ENCODE assay signal across 27 mouse cellular contexts in the genomic region with DNA sequence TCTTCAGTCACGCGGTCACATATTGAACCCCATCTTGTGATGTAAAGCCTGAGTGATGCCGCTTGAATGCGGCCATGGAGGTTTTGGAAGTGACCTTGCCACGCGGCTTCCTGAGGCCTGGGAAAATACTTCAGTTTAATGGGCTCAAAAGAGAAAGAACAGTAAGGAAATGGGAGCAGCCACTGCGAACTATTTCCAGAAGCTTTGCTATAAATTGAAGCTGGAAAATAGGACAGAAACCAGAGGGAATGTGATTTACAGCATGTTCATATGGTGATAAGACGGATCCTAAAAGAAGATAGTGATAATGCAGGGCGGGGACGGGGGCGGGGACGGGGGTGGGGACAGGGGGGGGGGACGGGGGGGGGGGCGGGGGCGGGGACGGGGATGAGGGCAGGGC. TPM values are rescaled to one million over a fixed set of nuclear protein-coding genes. Genes with fewer than 3 reads are reported as not detected.
DNase-seq lines count a peak whose midpoint lies in the region; ATAC-seq and TF ChIP-seq lines count a peak whose summit lies in the region.
"Had no signal": no experiment of that assay in that cellular context is flagged by ENCODE, and none has a peak within 500 bp of the region (broad histone marks: within the 10 kb centered on the region; RNA-seq: fewer than 3 reads in every experiment).

No protein-coding gene starts in this region.

- WGBS in hindbrain, embryonic 12.5 days: 84% methylated on average over 9 of the region's 16 CpGs

- intact Hi-C loops in left cerebral cortex, adult 2 months (cut with DNase I): no loop called here
- intact Hi-C loops in left cerebral cortex, postnatal 10 days (cut with DNase I): no loop called here

- peak in 1 of 2 experiments; percentile 16 for DNase-seq in left cerebral cortex, adult 2 months (ENCODE audit: extremely low spot score in 1 of 2, low spot score in 2 of 2)
- DNase-seq in left cerebral cortex, postnatal 10 days (ENCODE audit: extremely low spot score in 1 of 2, low spot score in 2 of 2): no peak
- DNase-seq in ES-CJ7 (ENCODE audit: low read depth, low spot score) (peak; percentile 25), R1 (ENCODE audit: low read depth, low spot score) (peak; percentile 27)
- DNase-seq: adrenal gland, adult 2 months; adrenal gland, postnatal 14 days; cerebellum, adult 11-12 months; cerebellum, adult 8-10 months; cerebellum, postnatal 10 days; cerebellum, postnatal 36 days; forebrain, postnatal 0 days; gastrocnemius, postnatal 25 days; heart, adult 18-20 months; heart, postnatal 10 days; heart, postnatal 36 days had no signal

- H3K27ac ChIP-seq in left cerebral cortex, adult 2 months: peak overlapping the region; percentile 68; the same call in 1 of the 2 replicates
- H3K27ac ChIP-seq in cortical plate, adult 2 months (ENCODE audit: insufficient read depth, low read length): peak overlapping the region; percentile 76; the same call in 1 of the 2 replicates
- H3K27ac ChIP-seq in hindbrain, embryonic 12.5 days: no peak overlapping the region
- H3K27ac ChIP-seq: heart, embryonic 15.5 days; hindbrain, embryonic 10.5 days; hindbrain, embryonic 15.5 days had no signal

- peaks cover 2% of the 10 kb centered on the region for H3K4me1 ChIP-seq in cortical plate, adult 2 months (ENCODE audit: control insufficient read depth, insufficient read depth, low read length)
- no peaks in the 10 kb centered on the region for H3K4me1 ChIP-seq in hindbrain, embryonic 12.5 days
- H3K4me1 ChIP-seq: heart, embryonic 12.5 days; heart, embryonic 15.5 days; hindbrain, embryonic 10.5 days; hindbrain, embryonic 15.5 days had no signal

- no peak for TF ChIP-seq CTCF in left cerebral cortex, adult 2 months (IDR thresholded peaks at IDR 0.05)
- TF ChIP-seq CTCF in cortical plate, adult 2 months (IDR thresholded peaks at IDR 0.05; ENCODE audit: extremely low read depth, insufficient read depth, low read length): no peak

- no peak overlapping the region for H3K9ac ChIP-seq in hindbrain, embryonic 12.5 days
- H3K9ac ChIP-seq: forebrain, postnatal 0 days; heart, embryonic 12.5 days; heart, embryonic 15.5 days; hindbrain, embryonic 15.5 days had no signal

- H3K27me3 ChIP-seq in hindbrain, embryonic 12.5 days: no peaks in the 10 kb centered on the region
- H3K27me3 ChIP-seq: heart, embryonic 12.5 days; heart, embryonic 15.5 days; hindbrain, embryonic 15.5 days had no signal

- no peak overlapping the region for H3K4me2 ChIP-seq in hindbrain, embryonic 12.5 days (replicated peaks)
- H3K4me2 ChIP-seq: heart, embryonic 12.5 days; heart, embryonic 15.5 days; hindbrain, embryonic 15.5 days had no signal

- no peak for ATAC-seq in hindbrain, embryonic 12.5 days (ENCODE audit: low FRiP score)
- no peak for ATAC-seq in erythroid progenitor cell, adult 5-6 weeks (replicated peaks; ENCODE audit: low FRiP score, poor library complexity, severe bottlenecking)
- ATAC-seq: CD4-positive, CD25-positive, alpha-beta regulatory T cell, adult 4 months; forebrain, embryonic 14.5 days; forebrain, postnatal 0 days; intestine, postnatal 0 days had no signal

- no peak overlapping the region for H3K4me3 ChIP-seq in left cerebral cortex, adult 2 months
- peak overlapping the region; percentile 26; the same call in 1 of the 2 replicates for H3K4me3 ChIP-seq in cortical plate, adult 2 months (ENCODE audit: insufficient read depth, low read length)
- no peak overlapping the region for H3K4me3 ChIP-seq in hindbrain, embryonic 12.5 days
- H3K4me3 ChIP-seq: heart, embryonic 12.5 days; heart, embryonic 15.5 days; hindbrain, embryonic 10.5 days; hindbrain, embryonic 15.5 days had no signal

- H3K9me3 ChIP-seq in hindbrain, embryonic 12.5 days (replicated peaks): no peaks in the 10 kb centered on the region
- H3K9me3 ChIP-seq: heart, embryonic 15.5 days; hindbrain, embryonic 10.5 days; hindbrain, embryonic 15.5 days had no signal

- no peaks in the 10 kb centered on the region for H3K36me3 ChIP-seq in hindbrain, embryonic 12.5 days
- H3K36me3 ChIP-seq: heart, embryonic 12.5 days; heart, embryonic 15.5 days; hindbrain, embryonic 10.5 days; hindbrain, embryonic 15.5 days had no signal

- TF ChIP-seq POLR2A in cortical plate, adult 2 months (IDR thresholded peaks at IDR 0.05; ENCODE audit: extremely low read depth, insufficient read depth, low read length): no peak

RNA-seq across cellular contexts. Expression of gene Trpc4, which starts 52.7 kb away (rescaled TPM):
- total RNA-seq in left cerebral cortex, adult 2 months (2021): 10 to 100 TPM; 20.8 to 22.8 TPM
- 10 to 100 TPM; 37.6 to 42.1 TPM for total RNA-seq in left cerebral cortex, postnatal 10 days (2021)
- polyA plus RNA-seq in cortical plate, adult 2 months (2012; rRNA removed): 11.3 and 14.2 TPM in 2 replicates
- 1.7 and 2.1 TPM in 2 replicates for polyA plus RNA-seq in hindbrain, embryonic 12.5 days (2016; fragmentation: Nextera tagmentation; extraction: Ambion mirVana)
- total RNA-seq in erythroid progenitor cell, adult 5-6 weeks (2015; ENCODE audit: low replicate concordance): not detected in 2 replicates
- total RNA-seq in erythroid progenitor cell, adult 5-6 weeks (2017; ENCODE audit: low replicate concordance): not detected in 2 replicates
- total RNA-seq: ES-E14 had no signal
- polyA plus RNA-seq: C2C12 had no signal

Comparison
In these comparisons a context has a peak if more than half of its experiments do, and no peak if none do; other contexts are left out.
1. DNase-seq: peak in ES-CJ7 (single experiment) and R1 (single experiment); none in left cerebral cortex, postnatal 10 days (0 of 2).
2. RNA of gene Trpc4, which starts 52.7 kb away (total RNA-seq): 37.6 to 42.1 TPM in left cerebral cortex, postnatal 10 days and 20.8 to 22.8 TPM in left cerebral cortex, adult 2 months; not detected in erythroid progenitor cell, adult 5-6 weeks; every median in the first group is over 10 times any median in the second.